Mouse (Mus musculus) heart, postnatal 0 days (tissue): Measurements from ENCODE around the gene Ear6. TPM values are rescaled to one million over a fixed set of nuclear protein-coding genes. Genes with fewer than 3 reads are reported as not detected.

ENCODE experiments used
- ATAC-seq: fragments of 200-750 bp; cut with Nextera tagmentation; 2 replicates; pipeline ENCODE4 v1.8.0; 2017; ENCODE audit warnings: low read depth, moderate number of reproducible peaks, moderate library complexity; ENCODE audit not compliant: insufficient read depth
- DNase-seq: peaks from one replicate; pipeline ENCODE4 v3.0.0-alpha.2; 2016; ENCODE audit warnings: low spot score
- H3K27ac ChIP-seq: fragments of 300-500 bp; sonication (generic); 2 replicates; pipeline ENCODE4 v1.5.1; 2014; ENCODE audit warnings: low read depth, mild to moderate bottlenecking
- H3K27me3 ChIP-seq: fragments of 300-500 bp; sonication (generic); 2 replicates; pipeline ENCODE4 v1.6.1; 2014; ENCODE audit warnings: low read length, mixed read lengths; ENCODE audit not compliant: control insufficient read depth, insufficient read depth
- H3K36me3 ChIP-seq: fragments of 300-500 bp; sonication (generic); replicated peaks from 2 replicates; pipeline ENCODE4 v1.6.1; 2014; ENCODE audit warnings: low read length, mixed read lengths; ENCODE audit not compliant: control insufficient read depth, insufficient read depth
- H3K4me1 ChIP-seq: fragments of 300-500 bp; sonication (generic); 2 replicates; pipeline ENCODE4 v1.6.1; 2014; ENCODE audit warnings: antibody characterized with exemption; ENCODE audit not compliant: control insufficient read depth, insufficient read depth
- H3K4me2 ChIP-seq: fragments of 300-500 bp; sonication (generic); 2 replicates; pipeline ENCODE4 v1.6.1; 2014; ENCODE audit warnings: low read depth, mild to moderate bottlenecking, low read length, moderate library complexity
- H3K4me3 ChIP-seq: fragments of 300-500 bp; sonication (generic); 2 replicates; pipeline ENCODE4 v1.5.1; 2014; ENCODE audit warnings: low read depth, low read length
- H3K9ac ChIP-seq: fragments of 300-500 bp; sonication (generic); replicated peaks from 2 replicates; pipeline ENCODE4 v1.6.1; 2014; ENCODE audit warnings: low read depth, low read length, mixed read lengths
- H3K9me3 ChIP-seq: fragments of 300-500 bp; sonication (generic); replicated peaks from 2 replicates; pipeline ENCODE4 v1.6.1; 2016; ENCODE audit warnings: low read length; ENCODE audit not compliant: control insufficient read depth
- CTCF ChIP-seq: IDR thresholded peaks from 2 replicates; pipeline ENCODE4 v1.5.1; 2016; ENCODE audit warnings: antibody characterized with exemption, control low read depth, low read depth
- EP300 ChIP-seq: IDR thresholded peaks from 2 replicates; pipeline ENCODE4 v1.6.1; 2016; ENCODE audit warnings: antibody characterized with exemption, low read depth
- WGBS: fragments of 180-500 bp; shearing (Covaris S2); extraction: QIAGEN DNeasy Blood & Tissue Kit; methylation state at CpG from one replicate; pipeline ENCODE4 v1.1.7; 2014; 5-methylcytosine and 5-hydroxymethylcytosine counted together
- polyA plus RNA-seq: library from polyadenylated mRNA; unstranded; fragments of >200 nt; fragmentation: Nextera tagmentation; extraction: Ambion mirVana; gene quantifications from 2 replicates; pipeline ENCODE4 v1.2.1, GENCODE M21; 2015
- total RNA-seq: library from RNA; depleted of rRNA; stranded (reverse); fragments of >200 nt; gene quantifications from 2 replicates; pipeline ENCODE4 v1.2.3, GENCODE M21; 2014; ENCODE audit warnings: low replicate concordance

The Ear6 gene
- total and polyA plus RNA-seq, 2 experiments from 2014 or later: not detected

- Histone ChIP-seq H3K9ac (no peak overlapping the region), H3K27me3 (no peaks in the 10 kb centered on the region), H3K27ac (no peak overlapping the region), H3K9me3 (no peaks in the 10 kb centered on the region), H3K4me1 (no peaks in the 10 kb centered on the region), H3K4me3 (no peak overlapping the region), H3K4me2 (no peak overlapping the region), H3K36me3 (peaks cover 43% of the 10 kb centered on the region)
- 36% methylated on average over 3 of the region's 3 CpGs for WGBS
- DNase-seq (no peak), ATAC-seq (no peak)
- TF ChIP-seq CTCF (no peak), EP300 (no peak)
These were observed 40.3 kb downstream of the Ear6 start for GRCm38 (mm10) chr14:51893809-51894208.

- 78% methylated on average over 14 of the region's 14 CpGs for WGBS
- DNase-seq (no peak), ATAC-seq (no peak)
- Histone ChIP-seq H3K36me3 (peaks cover 31% of the 10 kb centered on the region), H3K4me2 (no peak overlapping the region), H3K27ac (no peak overlapping the region), H3K4me3 (no peak overlapping the region), H3K4me1 (no peaks in the 10 kb centered on the region), H3K9ac (no peak overlapping the region), H3K9me3 (no peaks in the 10 kb centered on the region), H3K27me3 (no peaks in the 10 kb centered on the region)
- TF ChIP-seq EP300: no peak
- TF ChIP-seq CTCF: no peak
These were observed 41.6 kb downstream of the Ear6 start for GRCm38 (mm10) chr14:51895071-51895470.

- no peak for ATAC-seq
- peaks cover 21% of the 10 kb centered on the region for H3K36me3 ChIP-seq
These were observed 42.5 kb downstream of the Ear6 start for GRCm38 (mm10) chr14:51896019-51896418.

GRCm38 (mm10) chr14:51896539-51897170 lies 43.2 kb downstream of the Ear6 start:
- H3K4me2 ChIP-seq: no peak overlapping the region
- no peaks in the 10 kb centered on the region for H3K4me1 ChIP-seq
- H3K27me3 ChIP-seq: no peaks in the 10 kb centered on the region
- H3K4me3 ChIP-seq: no peak overlapping the region
- no peak overlapping the region for H3K27ac ChIP-seq
- DNase-seq (no peak), ATAC-seq (no peak)
- no peak overlapping the region for H3K9ac ChIP-seq
- peaks cover 15% of the 10 kb centered on the region for H3K36me3 ChIP-seq
- TF ChIP-seq CTCF (no peak), EP300 (no peak)
- WGBS: 74% methylated on average over 8 of the region's 8 CpGs
- H3K9me3 ChIP-seq: no peaks in the 10 kb centered on the region

More at GRCm38 (mm10) chr14:51896019-51896418, 42.5 kb downstream of the Ear6 start:
- Histone ChIP-seq H3K27ac (no peak overlapping the region), H3K9ac (no peak overlapping the region), H3K9me3 (no peaks in the 10 kb centered on the region), H3K27me3 (no peaks in the 10 kb centered on the region), H3K4me2 (no peak overlapping the region), H3K4me1 (no peaks in the 10 kb centered on the region), H3K4me3 (no peak overlapping the region)
- no peak for DNase-seq
- WGBS: 74% methylated on average over 6 of the region's 6 CpGs
- TF ChIP-seq CTCF (no peak), EP300 (no peak)

GRCm38 (mm10) chr14:51899351-51899750 lies 45.9 kb downstream of the Ear6 start:
- WGBS: 91% methylated on average over 1 of the region's 1 CpGs
- no peaks in the 10 kb centered on the region for H3K4me1 ChIP-seq
- no peak for DNase-seq
- no peak overlapping the region for H3K4me2 ChIP-seq
- no peaks in the 10 kb centered on the region for H3K27me3 ChIP-seq
- no peak overlapping the region for H3K4me3 ChIP-seq
- H3K9ac ChIP-seq: no peak overlapping the region
- no peak for ATAC-seq
- 0 out of 2 replicates have a peak, but pooled peaks cover 3% of the 10 kb centered on the region for H3K36me3 ChIP-seq
- no peak for TF ChIP-seq CTCF
- no peak for TF ChIP-seq EP300
- H3K27ac ChIP-seq: no peak overlapping the region
- no peaks in the 10 kb centered on the region for H3K9me3 ChIP-seq
